Mouse (Mus musculus) midbrain, embryonic 11.5 days (tissue): ENCODE measurements around the gene Fkbp8. TPM values are rescaled to one million over a fixed set of nuclear protein-coding genes. Genes with fewer than 3 reads are reported as not detected.

Experiments
- ATAC-seq: fragments of 200-750 bp; cut with Nextera tagmentation; 2 replicates; pipeline ENCODE4 v1.8.0; 2017; ENCODE audit warnings: moderate TSS enrichment, moderate library complexity; ENCODE audit not compliant: low FRiP score
- DNase-seq: peaks from one replicate; pipeline ENCODE4 v3.0.0; 2015; ENCODE audit warnings: low spot score; ENCODE audit errors: missing footprints
- H3K27ac ChIP-seq: fragments of 300-500 bp; sonication (generic); 2 replicates; pipeline ENCODE4 v1.5.1; 2014; ENCODE audit warnings: low read depth, low read length
- H3K27me3 ChIP-seq: fragments of 300-500 bp; sonication (generic); 2 replicates; pipeline ENCODE4 v1.6.1; 2014; ENCODE audit warnings: mild to moderate bottlenecking, low read length, moderate library complexity, mixed read lengths; ENCODE audit not compliant: control insufficient read depth, insufficient read depth
- H3K36me3 ChIP-seq: fragments of 300-500 bp; sonication (generic); 2 replicates; pipeline ENCODE4 v1.6.1; 2014; ENCODE audit warnings: mild to moderate bottlenecking, low read length, moderate library complexity, mixed read lengths; ENCODE audit not compliant: control insufficient read depth, insufficient read depth
- H3K4me1 ChIP-seq: fragments of 300-500 bp; sonication (generic); 2 replicates; pipeline ENCODE4 v1.6.1; 2014; ENCODE audit warnings: low read length; ENCODE audit not compliant: control insufficient read depth, insufficient read depth
- H3K4me2 ChIP-seq: fragments of 300-500 bp; sonication (generic); 2 replicates; pipeline ENCODE4 v1.6.1; 2014; ENCODE audit warnings: mild to moderate bottlenecking, moderate library complexity
- H3K4me3 ChIP-seq: fragments of 300-500 bp; sonication (generic); 2 replicates; pipeline ENCODE4 v1.5.1; 2014; ENCODE audit warnings: low read depth, low read length
- H3K9ac ChIP-seq: fragments of 300-500 bp; sonication (generic); 2 replicates; pipeline ENCODE4 v1.6.1; 2014; ENCODE audit warnings: low read length
- H3K9me3 ChIP-seq: fragments of 300-500 bp; sonication (generic); 2 replicates; pipeline ENCODE4 v1.6.1; 2016; ENCODE audit warnings: low read length; ENCODE audit not compliant: control insufficient read depth
- WGBS: fragments of 180-500 bp; shearing (Covaris S2); extraction: QIAGEN DNeasy Blood & Tissue Kit; methylation state at CpG from one replicate; pipeline ENCODE4 v1.1.7; 2014; 5-methylcytosine and 5-hydroxymethylcytosine counted together
- polyA plus RNA-seq: library from polyadenylated mRNA; unstranded; fragments of >200 nt; fragmentation: Nextera tagmentation; extraction: Ambion mirVana; gene quantifications from 2 replicates; pipeline ENCODE4 v1.2.1, GENCODE M21; 2014

Fkbp8 gene
- polyA plus RNA-seq, 1 experiment from 2014 or later, result 215 TPM

DNA sequence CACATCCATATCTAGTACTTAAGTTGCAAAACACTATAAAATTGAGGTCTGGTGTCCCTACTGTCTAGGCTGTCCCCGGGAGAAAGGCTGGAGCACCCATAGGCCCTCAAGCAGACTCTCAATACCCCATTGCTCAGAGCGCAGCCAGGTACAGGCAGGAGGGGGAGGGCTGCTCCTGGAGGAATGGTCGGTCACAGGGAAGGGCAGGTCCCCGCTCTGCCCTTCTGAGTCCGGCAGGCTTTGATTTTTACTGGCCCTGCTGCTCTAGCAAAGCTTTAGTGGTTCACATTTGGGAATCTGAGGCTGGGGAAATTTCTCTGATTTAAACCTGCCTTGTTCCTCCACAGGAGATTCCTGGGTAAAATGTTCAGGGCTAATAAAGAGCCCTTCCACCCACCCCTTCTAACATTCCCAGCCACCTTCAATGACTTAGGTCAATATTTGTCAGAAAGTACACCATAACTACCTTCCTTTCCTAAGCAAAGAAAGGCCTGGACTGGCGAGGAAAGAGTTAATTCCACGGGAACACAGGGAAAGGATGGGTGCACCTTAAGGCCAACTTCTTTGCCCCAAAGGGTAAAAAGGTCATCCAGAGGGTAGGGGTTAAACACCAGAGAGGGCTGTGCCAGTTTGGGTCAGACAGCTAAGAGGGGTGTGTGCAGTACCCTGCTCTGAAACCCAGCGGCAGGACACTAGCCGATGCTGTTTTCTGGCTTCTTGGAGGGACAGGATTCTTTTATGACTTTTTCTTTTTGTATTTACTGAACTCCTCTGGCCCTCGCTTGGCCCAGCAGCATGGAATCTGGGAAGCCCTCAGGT lies 37.3 kb upstream of the Fkbp8 start:
- peaks cover 36% of the 10 kb centered on the region for H3K4me1 ChIP-seq
- H3K4me3 ChIP-seq, result no peak overlapping the region; the same call in 1 of the 2 replicates
- DNase-seq, result peak; percentile 92

DNA sequence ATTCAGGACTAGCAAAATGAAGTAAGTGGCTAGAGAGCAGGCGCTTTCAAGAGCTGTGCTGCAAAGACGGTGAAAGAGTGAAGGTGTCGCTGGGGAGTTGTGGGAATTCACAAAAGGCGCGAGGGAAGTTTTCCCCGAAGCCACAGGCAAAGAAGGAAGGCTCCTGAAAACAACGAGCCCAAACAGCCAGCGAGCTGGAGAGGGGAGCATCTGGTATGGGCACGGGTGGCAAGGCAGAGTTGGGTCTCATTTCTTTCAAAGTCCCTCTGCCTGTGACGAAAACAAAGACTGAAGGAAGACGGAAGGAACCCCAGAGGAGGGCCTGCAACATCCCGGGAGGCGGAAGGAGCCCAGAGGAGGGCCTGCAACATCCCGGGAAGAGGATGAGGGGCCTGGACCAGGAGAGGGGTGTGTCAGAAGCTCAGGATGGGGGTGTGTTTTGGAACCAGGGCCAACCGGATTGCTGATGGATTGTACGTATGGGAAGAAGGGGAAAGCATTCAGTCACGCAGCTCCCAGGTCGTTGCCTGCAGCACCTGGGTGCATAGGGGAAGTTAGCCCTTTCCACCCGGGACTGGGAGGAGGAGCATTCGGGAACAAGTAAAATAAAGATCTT lies 36.5 kb upstream of the Fkbp8 start:
- H3K36me3 ChIP-seq, result no peaks in the 10 kb centered on the region
- H3K27ac ChIP-seq, result no peak overlapping the region
- no peak overlapping the region for H3K4me3 ChIP-seq
- H3K4me1 ChIP-seq, result peaks cover 36% of the 10 kb centered on the region
- no peak overlapping the region for H3K9ac ChIP-seq
- DNase-seq (peak; percentile 93), ATAC-seq (no peak)
- no peak overlapping the region for H3K4me2 ChIP-seq
- no peaks in the 10 kb centered on the region for H3K9me3 ChIP-seq
- peaks cover 98% of the 10 kb centered on the region for H3K27me3 ChIP-seq
- WGBS, result 1% methylated on average over 20 of the region's 20 CpGs

More for the DNA sequence above, 37.3 kb upstream of the Fkbp8 start:
- H3K4me2 ChIP-seq, result peak overlapping the region; percentile 35; the same call in 1 of the 2 replicates
- peaks cover 97% of the 10 kb centered on the region for H3K27me3 ChIP-seq
- ATAC-seq, result no peak
- no peak overlapping the region for H3K27ac ChIP-seq
- H3K9ac ChIP-seq, result no peak overlapping the region
- H3K36me3 ChIP-seq, result no peaks in the 10 kb centered on the region
- 4% methylated on average over 10 of the region's 10 CpGs for WGBS
- H3K9me3 ChIP-seq, result no peaks in the 10 kb centered on the region

DNA sequence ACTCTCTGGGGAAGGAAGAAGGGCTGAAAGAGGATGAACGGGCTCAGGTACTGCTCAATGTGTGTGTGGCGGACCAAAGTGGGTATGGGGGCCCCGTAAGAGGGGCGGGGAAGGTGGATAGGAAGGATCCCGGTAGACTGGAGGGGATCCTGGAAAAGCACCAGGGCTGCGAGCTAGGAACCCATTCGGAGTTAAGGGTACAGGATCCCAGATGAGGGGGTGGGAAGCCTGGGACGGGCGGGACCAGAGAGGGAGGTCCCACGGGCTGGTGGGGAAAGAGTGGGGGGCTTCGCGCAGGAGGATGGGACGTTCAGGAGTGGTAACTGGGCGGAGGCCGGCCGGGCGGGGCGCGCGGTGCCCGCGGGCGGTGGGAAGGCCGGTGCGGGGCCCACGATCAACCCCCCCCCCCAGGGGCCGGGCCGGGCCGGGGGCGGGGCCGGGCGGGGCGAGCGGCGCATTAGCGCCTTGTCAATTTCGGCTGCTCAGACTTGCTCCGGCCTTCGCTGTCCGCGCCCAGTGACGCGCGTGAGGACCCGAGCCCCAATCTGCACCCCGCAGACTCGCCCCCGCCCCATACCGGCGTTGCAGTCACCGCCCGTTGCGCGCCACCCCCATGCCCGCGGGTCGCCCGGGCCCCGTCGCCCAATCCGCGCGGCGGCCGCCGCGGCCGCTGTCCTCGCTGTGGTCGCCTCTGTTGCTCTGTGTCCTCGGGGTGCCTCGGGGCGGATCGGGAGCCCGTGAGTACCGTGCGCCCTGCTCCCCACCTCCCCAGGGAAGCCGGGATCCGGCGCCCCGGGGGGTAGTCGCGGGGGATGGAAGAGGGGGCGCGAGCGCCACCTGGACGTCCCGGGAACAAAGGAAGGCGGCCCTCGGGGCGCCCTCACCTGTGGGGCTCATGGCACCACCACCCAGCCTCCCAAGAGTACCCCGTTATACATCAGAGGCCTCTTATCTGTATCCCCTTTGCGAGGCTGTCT lies 34.6 kb upstream of the Fkbp8 start, which contains the start of gene Crlf1:
Crlf1 (plus strand) TSS at position 495 of the 977 bp plus-strand sequence.
- DNase-seq (peak; percentile 87), ATAC-seq (no peak)
- H3K9ac ChIP-seq, result no peak within 1 kb of the TSS
- no peaks in the 10 kb centered on the region for H3K36me3 ChIP-seq
- H3K27me3 ChIP-seq, result peaks cover 98% of the 10 kb centered on the region
- H3K4me2 ChIP-seq, result peak within 1 kb of the TSS; percentile 39
- no peaks in the 10 kb centered on the region for H3K9me3 ChIP-seq
- under 1% methylated on average over 60 of the region's 93 CpGs for WGBS
- H3K4me3 ChIP-seq, result peak within 1 kb of the TSS; percentile 28
- H3K4me1 ChIP-seq, result peaks cover 33% of the 10 kb centered on the region
- H3K27ac ChIP-seq, result no peak within 1 kb of the TSS

DNA sequence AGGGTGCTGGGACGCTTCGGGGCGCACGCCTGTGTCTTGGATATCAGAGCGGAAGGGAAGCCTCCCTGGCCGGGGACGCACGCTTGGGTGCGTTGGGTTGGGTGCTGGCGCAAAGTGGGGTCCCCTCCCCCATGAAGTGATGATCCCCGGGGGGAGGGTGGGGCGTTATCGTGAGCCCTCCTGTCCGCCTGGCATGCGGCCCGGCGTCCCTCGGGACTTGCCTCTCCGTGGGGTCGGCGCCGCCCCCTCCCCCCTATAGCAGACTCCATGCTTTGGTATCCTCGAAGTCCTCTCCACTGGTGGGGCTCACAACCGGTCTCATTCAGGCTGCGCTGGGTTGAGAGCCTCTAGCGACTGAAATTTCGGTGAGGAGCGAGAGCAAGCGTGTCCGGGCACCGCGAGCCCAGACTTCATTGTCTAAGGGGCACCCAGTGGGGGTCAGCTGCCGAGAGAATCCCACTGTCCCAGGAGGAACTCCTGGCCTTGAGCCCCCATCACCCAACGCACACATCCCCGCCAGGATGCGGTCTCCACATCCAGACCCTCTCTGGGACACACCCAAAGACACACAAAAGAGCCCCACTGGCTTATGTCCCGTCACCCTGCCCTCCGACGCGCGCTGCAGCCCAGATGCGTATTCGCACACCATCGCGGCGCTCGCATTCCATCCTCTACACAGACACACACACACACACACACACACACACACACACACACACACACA lies 33.7 kb upstream of the Fkbp8 start:
- no peak overlapping the region for H3K27ac ChIP-seq
- no peak overlapping the region for H3K9ac ChIP-seq
- H3K36me3 ChIP-seq, result no peaks in the 10 kb centered on the region
- H3K4me3 ChIP-seq, result peak overlapping the region; percentile 28; the same call in 1 of the 2 replicates
- peak; percentile 94 for DNase-seq
- no peak for ATAC-seq
- H3K4me1 ChIP-seq, result peaks cover 26% of the 10 kb centered on the region
- 2% methylated on average over 46 of the region's 47 CpGs for WGBS
- peaks cover 95% of the 10 kb centered on the region for H3K27me3 ChIP-seq
- no peaks in the 10 kb centered on the region for H3K9me3 ChIP-seq
- peak overlapping the region; percentile 39; the same call in 1 of the 2 replicates for H3K4me2 ChIP-seq

DNA sequence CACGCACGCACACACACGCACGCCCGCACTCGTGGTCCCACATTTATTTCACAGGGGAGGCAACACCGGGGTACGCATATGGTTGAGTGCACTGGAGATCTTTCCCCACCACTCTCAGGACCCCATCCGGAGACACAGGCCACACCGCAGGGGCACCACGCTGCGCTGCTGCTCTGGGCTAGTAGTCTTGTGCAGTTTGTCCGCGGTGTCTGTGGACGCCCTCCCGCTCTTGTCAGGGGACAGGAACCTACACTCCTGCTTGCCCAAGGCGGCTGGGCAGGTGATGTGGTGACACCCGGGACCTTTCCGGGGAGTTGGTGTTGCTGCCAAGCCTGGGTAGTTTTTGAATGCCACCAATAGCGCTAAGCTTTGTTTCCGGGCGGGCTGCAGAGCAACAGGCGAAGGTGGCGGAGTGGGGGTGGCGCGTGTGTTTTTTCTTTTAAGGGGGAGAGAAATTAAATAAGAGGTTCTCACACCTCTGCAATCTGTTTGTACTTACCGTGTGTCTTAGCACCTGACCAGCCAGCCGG lies 33.0 kb upstream of the Fkbp8 start:
- Histone ChIP-seq H3K4me1 (peaks cover 20% of the 10 kb centered on the region), H3K27ac (no peak overlapping the region), H3K36me3 (no peaks in the 10 kb centered on the region), H3K9me3 (no peaks in the 10 kb centered on the region), H3K4me2 (no peak overlapping the region), H3K9ac (no peak overlapping the region), H3K4me3 (no peak overlapping the region), H3K27me3 (peaks cover 93% of the 10 kb centered on the region)
- 1% methylated on average over 28 of the region's 28 CpGs for WGBS
- DNase-seq (peak; percentile 94), ATAC-seq (no peak)

DNA sequence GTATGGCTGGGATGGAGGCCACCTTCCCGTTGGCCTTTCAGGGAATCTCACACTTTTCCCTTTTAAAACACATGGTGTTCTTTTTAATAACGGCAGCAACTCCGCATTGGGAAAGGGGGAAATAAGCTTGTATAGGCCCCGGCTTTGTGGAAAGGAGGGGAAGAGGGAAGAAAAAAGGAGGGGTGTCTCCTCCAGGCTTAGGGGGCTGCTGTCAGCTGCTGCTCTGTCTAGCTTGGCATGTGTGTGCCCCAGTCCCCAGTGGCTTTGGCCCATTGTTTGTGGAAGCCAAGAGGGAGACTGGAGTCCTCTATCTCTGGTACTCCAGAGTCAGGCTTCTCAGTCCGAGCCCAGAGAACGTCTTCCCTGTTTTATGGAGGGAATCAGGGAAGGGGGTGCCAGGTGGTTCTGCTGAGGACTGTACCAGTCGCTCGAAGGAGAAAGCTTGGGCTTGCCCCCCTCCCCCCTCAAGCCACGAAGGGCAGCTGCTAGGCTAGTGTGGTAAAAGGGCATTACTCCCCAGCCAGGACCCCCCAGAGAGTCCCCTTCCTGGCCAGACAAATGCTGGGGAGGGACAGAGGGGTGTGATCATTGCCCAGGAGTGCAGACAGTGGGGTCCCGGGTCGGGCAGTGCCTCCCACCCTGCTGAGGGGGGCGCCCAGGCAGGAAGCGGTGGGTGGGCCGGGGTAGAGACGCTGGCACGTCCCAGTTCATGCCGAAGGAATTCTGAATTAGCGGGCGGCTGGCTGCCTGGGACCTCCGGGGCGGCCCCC lies 32.3 kb upstream of the Fkbp8 start:
- Histone ChIP-seq H3K9ac (no peak overlapping the region), H3K27me3 (peaks cover 93% of the 10 kb centered on the region), H3K9me3 (no peaks in the 10 kb centered on the region), H3K4me3 (no peak overlapping the region), H3K4me1 (peaks cover 17% of the 10 kb centered on the region), H3K36me3 (no peaks in the 10 kb centered on the region), H3K27ac (no peak overlapping the region), H3K4me2 (no peak overlapping the region)
- no peak for ATAC-seq
- WGBS, result 3% methylated on average over 17 of the region's 21 CpGs
- peak; percentile 95 for DNase-seq

DNA sequence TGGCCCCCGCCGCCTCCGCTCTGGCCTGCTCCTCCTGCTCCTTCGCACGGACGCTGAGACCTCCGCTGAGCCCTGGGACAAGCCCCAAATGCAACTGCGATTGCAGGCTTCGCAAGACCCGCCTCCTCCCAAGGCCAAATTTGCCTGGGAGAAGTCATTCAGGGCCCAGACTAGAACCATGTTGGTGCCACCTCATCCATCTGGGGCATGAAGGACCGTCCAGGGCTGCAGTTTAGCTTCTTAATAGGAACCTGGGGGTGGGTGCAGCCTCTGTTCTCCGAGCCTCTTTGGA lies 31.8 kb upstream of the Fkbp8 start:
- Histone ChIP-seq H3K9ac (no peak overlapping the region), H3K27ac (no peak overlapping the region), H3K9me3 (no peaks in the 10 kb centered on the region), H3K4me1 (peaks cover 17% of the 10 kb centered on the region), H3K27me3 (peaks cover 93% of the 10 kb centered on the region), H3K4me2 (no peak overlapping the region), H3K36me3 (no peaks in the 10 kb centered on the region), H3K4me3 (no peak overlapping the region)
- WGBS, result 3% methylated on average over 12 of the region's 12 CpGs
- DNase-seq (no peak), ATAC-seq (no peak)
